Mouse (Mus musculus) spleen, adult 18-20 months (tissue): ENCODE data around the gene Cldn3.
"Not testable (repeated sequence)": the region's sequence is repeated elsewhere in the genome, so short reads cannot be mapped to it uniquely, and the experiment has no call there.

Experiments
- DNase-seq, 2 experiments: peaks; one replicate each; pipeline ENCODE4 v3.0.0; 2022; ENCODE audit warnings: mixed read lengths in 2 of 2

Gene Cldn3

DNA sequence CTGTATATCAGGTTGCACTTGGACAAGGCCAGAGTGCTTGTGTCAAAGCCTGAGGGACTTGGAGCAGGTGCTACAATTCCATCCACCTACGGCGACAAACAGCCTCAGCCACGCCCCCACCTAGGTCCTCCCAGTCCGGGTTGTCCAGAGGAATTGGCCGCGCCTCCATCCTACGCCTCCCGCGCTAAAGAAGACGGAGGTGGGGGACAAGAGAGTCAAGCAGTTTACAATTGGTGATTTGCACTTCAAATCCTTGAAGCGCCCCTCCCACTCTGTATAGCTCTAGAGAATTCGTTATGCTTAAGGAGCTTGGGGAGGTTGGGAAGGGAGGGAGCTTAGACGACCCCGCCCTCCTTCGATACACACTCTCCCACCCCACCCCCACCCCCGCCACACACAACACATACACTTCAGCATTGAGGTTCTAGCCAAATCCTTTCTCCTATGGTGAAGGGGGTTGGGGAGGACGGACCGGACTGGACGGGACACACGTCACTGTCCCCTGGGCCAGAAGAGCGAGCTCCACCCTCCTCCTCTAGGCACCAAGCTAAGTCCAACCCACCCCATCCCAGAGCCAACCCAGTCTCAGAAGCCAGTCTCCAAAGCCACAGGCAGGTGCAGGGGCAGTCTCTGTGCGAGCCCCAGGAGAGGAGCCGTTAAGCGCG lies at the start of gene Cldn3:
TSS of gene Cldn3 (plus strand) at position 582 of the 665 bp plus-strand sequence.
- DNase-seq: no peak

- DNase-seq: no peak
Measured at GRCm38 (mm10) chr5:134936626-134937185, 49.3 kb upstream of the Cldn3 start.

DNA sequence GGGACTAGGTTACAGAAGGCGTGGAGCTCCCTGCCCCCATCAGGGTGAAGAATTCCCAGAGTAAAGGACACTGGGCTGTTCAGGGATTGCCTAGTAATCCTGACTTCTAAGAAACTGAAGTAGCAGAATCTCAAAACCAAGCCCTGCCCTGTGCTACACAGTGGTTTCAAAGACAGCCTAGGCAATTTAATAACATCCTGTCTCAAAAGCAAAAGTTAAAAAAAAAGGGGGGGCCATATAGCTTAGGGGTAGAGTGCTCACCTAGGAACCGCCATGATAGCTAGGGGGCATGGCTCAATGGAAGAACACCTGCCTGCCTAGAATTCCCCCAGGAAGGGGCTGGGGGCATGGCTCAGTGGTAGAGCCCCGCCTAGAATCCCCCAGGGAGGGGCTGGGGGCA lies 46.9 kb upstream of the Cldn3 start:
- no peak for DNase-seq

GRCm38 (mm10) chr5:134939554-134939953 lies 46.5 kb upstream of the Cldn3 start:
- DNase-seq: not testable (repeated sequence)

DNA sequence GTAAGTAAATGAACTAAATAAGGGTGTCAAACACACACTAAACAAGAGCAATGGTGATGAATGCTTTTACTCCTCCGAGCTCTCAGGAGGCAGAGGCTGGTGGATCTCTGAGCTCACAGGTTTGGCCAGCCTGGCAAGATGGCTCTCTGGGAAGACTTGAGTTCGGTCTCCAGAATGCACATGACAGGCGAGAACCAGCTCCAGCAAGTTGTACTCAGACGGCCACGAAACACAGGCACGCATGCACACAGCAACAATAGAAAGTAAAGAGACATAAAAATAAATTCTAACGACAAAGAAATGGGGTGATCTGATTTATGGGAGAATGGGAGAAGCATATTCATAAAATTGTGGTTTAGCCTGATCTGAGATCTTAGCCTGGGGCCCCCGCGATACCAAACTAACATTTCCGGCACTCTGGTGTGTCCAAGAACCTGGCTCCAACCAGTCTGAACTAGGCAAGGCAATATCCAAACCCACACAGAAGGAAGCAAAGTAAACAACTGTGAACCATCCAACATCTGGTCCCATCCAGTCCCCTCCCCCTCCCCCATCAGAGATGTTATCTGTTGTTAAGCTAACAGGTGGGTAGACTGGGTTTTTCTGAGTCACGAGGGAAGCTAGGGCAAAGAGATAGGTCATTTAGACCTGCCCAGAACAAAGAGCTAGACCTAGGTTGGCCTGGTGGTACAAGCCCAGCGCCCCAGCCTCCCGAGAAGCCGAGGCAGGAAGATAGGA lies 44.4 kb upstream of the Cldn3 start:
- DNase-seq: no peak

DNA sequence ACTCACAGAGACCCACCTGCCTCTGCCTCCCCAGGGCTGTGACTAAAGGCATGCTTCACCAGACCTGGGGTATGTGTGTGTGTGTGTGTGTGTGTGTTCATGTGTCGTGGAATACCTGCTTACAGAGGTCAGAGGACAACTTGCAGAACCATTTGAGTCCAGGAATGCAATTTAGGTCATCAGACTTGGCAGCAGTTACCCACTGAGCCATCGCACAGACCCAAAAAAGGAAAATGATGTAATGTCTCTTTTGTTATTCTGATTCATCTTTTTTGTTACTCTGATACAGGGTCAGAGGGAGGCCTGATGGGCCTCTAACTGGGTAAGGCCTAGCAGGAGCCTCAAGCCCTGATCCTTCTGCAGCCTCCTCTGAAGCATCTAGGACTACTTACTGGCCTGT lies 43.3 kb upstream of the Cldn3 start:
- DNase-seq: no peak

- no peak for DNase-seq
Measured at GRCm38 (mm10) chr5:134944179-134944578, 41.8 kb upstream of the Cldn3 start.

DNA sequence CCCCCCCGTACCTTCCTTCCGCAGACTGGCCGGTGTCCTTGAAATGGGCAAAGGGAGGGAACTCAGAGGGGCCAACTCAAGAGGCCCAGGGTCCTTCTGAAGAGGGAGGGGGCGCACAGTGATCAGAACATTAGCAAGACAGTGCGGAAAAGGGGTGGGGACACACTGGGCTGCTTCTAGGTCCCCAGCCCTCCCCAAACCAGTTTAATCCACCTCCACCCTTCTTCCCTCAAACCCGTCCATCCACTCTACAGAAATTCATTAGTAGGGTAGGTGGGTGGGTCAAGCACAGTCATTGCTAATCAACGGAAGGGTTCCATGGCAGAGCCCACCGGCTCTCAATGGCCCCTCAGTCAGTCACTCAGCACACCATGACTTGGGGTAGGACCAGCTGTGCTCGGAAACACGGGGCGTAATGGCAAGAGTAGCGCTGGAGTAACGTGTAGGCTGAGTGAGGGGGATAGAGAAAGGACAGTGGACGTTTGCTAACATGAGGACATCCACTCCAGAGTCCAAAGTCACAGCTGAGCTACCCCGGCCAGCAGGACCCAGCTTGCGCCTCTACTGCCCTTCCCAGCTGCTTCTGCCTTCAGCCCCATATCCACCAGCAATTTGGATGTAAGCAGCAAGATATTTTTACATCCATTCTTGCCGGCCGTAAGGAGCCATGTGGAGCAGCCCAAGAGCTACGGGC lies 40.6 kb upstream of the Cldn3 start:
- DNase-seq: no peak

DNA sequence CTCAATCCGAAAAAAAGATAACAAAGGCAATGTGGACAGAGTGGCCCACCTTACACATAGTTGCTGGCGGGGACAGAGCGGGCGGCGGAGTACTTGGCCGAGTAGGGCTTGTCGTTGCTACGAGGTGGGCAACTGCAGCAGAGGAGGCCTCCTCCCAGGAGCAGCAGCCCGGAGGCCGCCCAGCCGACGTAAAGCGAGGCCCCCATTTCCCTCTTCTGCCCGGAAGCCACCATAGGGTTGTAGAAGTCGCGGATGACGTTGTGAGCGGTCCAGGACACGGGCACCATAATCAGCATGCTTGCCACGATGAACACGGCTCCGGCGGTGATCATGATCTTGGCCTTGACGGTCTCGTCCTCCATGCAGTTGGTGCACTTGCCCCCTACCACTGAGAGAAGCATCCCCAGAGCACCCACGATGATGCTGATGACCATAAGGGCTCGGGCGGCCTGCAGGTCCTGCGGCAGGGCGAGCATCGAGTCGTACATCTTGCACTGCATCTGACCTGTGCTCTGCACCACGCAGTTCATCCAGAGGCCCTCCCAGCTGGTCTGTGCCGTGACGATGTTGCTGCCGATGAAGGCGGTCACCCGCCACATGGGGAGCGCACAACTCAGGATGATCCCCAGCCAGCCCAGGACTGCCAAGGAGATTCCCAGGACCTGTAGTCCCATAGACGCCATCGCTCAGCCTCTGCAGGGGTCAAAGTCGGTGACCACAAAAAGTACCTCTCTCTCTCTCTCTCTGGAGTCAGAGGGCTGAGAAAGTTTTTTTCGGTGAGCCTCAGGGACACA lies 39.8 kb upstream of the Cldn3 start:
- DNase-seq: no peak

GRCm38 (mm10) chr5:134946857-134947255 lies 39.2 kb upstream of the Cldn3 start, which contains the start of gene Cldn4:
TSS of gene Cldn4 (minus strand) at chr5:134946934.
- no peak for DNase-seq

GRCm38 (mm10) chr5:134947420-134948084 lies 38.5 kb upstream of the Cldn3 start:
- no peak for DNase-seq

GRCm38 (mm10) chr5:134948085-134948439 lies 38.0 kb upstream of the Cldn3 start:
- DNase-seq: no peak

- no peak for DNase-seq
Measured at GRCm38 (mm10) chr5:134951053-134951884, 34.7 kb upstream of the Cldn3 start.

GRCm38 (mm10) chr5:134955491-134955890 lies 30.5 kb upstream of the Cldn3 start:
- no peak for DNase-seq

DNA sequence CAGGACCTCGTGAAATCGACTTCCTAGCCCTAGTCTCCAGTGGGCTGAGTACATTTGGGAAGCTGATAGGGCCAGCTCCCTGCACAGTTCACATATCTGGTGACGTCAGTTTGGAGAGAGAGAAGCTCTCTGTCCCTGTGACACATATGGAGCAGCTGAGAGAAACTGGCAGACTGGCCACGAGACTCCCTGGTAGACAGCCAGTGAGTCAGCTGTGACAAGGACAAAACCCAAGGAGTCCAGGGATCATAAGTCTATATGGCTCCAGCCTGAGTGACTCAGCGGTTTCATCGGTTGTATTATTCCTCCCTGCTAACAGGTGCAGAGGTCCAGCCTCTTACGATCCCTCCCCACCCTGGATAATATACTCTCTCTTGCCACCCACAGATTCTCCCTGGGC lies 26.9 kb upstream of the Cldn3 start:
- DNase-seq: no peak

- no peak for DNase-seq
Measured at GRCm38 (mm10) chr5:134960430-134960829, 25.6 kb upstream of the Cldn3 start.

GRCm38 (mm10) chr5:134961519-134961918 lies 24.5 kb upstream of the Cldn3 start:
- DNase-seq: no peak

DNA sequence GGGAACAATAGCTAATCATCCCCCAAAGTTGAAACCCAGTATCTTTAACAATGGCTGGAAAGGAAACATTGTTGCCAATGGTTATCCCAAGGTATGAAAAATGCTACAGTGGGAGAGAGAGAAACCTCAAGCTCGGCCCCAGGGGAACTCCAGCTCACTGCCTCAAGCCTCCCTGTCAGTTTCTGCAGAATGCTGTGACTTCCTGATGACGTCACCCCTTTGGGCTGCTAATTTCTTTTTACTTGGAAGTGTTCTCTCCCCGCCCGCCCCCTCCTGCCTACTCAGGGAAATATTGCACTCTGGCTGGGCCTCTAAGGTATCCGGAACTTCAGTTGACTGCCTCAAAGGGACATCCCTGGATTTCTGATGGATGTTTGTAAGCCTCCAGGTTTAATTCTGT lies 22.5 kb upstream of the Cldn3 start:
- DNase-seq: no peak

DNA sequence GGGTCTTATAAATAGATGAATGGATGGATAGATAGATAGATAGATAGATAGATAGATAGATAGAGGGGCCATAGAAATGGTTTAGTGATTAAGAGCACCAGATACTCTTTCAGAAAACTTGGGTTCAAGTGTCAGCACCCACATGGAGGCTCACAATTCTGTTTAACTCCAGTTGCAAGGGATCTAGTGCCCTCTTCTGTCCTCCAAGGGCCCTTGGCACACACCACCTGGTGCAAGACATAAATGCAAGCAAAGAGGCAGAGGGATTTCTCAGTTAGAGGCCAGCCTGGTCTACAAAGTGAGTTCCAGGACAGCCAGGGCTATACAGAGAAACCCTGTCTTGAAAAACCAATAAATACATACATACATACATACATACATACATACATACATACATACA lies 21.4 kb upstream of the Cldn3 start:
- not testable (repeated sequence) for DNase-seq

GRCm38 (mm10) chr5:134965473-134965851 lies 20.6 kb upstream of the Cldn3 start:
- DNase-seq: peak; percentile 16 to 51
